Mouse (Mus musculus) adrenal gland, postnatal 4 days (tissue): Measurements from ENCODE around the gene Gm42791. TPM values are rescaled to one million over a fixed set of nuclear protein-coding genes. Genes with fewer than 3 reads are reported as not detected.
A peak's percentile ranks its signal among the peaks of the same experiment; 100 is the strongest.

Experiments
- DNase-seq, 2 experiments: peaks; one replicate each; pipeline ENCODE4 v3.0.0; 2021 to 2022; ENCODE audit warnings: low spot score in 2 of 2, mixed read lengths in 2 of 2
- total RNA-seq, 2 experiments: library from RNA; stranded (reverse); gene quantifications; 2 replicates each; pipeline ENCODE4 v1.2.3; 2021

Gene Gm42791
- total RNA-seq, 2 experiments from 2014 or later = 4.3 to 6.5 TPM

DNA sequence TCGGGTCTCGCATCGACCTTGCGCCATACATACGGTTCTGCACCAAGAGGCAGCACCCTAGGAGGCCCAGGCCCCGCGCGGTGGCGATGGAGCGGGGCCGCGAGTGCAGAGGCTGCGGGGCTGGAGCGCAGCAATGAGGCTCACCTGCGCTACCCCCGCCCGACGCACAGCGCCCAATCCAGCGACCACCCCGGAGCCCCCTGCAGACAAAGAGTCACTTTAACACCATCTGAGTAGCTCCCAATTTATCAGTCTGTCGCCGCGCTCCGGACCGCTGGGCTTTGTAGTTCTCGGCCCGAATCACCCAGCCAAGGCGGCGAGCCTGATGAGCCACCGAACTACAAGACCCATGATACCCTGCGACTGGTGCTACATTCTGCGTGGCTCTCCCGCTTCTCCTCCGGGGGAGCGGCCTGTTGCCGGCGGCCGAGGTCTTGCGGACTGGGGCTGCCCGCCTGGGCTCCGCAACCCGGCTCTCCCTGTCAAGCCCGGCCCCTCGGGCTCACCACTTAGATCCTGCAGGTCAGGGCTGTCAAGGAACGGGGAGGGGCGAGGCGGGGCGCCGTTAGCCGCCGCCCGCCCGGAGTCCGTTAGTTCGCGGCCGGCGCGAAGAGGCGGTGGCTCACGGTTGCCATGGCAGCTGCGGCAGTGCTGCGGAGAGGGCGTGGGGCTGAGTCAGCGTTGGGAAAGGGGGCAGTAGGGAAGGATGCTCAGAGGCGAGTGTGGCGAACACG, 66.4 kb downstream of the Gm42791 start:
- DNase-seq = peak; percentile 77 to 85

DNA sequence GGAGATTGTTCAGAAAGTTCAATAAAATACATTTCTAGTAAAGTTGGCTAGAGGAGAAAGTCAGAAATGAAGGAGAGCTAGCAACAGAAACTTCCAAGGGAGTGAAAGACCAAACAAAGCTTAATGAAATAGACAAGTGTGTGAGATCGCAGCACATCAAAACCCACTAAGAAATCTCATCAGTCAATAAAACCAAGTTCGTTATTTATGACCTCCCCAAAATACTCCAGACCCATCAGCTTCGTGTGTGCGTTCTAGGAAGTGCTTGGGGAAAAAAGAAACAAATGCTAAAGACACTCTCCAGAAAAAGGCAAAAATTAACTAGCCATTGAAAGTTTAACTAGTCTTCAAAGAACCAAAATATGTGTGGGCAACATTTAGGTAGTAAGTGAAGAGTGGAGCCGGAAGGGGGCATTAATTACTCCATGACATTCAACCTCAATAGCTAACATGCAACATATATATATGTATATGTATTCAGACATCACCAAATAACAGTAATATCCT, 67.2 kb downstream of the Gm42791 start:
- DNase-seq = no peak

DNA sequence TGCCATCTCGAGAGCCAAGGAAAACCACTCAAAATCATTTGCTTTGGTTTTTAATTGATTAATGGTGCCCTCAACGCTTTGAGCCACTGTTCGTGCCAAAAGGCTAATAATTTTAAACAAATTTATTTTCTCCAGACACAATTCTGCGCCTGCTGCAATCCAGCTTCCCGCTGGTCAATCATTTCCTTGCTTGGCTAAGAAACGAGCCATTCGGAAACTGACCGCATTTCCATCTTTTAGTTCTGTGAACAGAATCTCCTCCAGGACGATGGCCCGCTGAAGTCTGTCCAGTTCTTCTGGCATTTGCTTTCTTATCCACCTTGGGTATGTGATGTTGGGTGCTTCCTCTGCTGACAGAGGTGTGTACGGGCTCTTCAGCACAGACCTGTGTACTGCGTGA, 70.4 kb downstream of the Gm42791 start:
- no peak for DNase-seq

DNA sequence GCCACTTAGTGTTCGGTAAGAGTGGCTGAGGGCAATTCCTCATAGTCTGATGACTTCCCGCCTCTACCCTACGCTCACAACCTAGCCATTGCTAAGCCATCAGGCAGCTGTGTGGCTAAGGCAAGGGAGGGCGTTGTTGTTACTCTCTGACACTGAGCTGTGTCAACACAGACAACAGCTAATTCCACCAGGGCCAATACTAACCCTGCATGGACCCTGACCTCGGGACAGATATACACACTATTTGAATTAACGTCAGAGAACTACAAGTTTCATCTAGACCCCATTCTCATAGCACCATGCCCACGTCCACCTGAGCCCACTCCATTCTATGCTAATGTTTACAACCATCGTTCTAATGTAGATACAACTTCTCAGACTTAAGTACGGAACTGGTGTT, 70.9 kb downstream of the Gm42791 start:
- DNase-seq = no peak

DNA sequence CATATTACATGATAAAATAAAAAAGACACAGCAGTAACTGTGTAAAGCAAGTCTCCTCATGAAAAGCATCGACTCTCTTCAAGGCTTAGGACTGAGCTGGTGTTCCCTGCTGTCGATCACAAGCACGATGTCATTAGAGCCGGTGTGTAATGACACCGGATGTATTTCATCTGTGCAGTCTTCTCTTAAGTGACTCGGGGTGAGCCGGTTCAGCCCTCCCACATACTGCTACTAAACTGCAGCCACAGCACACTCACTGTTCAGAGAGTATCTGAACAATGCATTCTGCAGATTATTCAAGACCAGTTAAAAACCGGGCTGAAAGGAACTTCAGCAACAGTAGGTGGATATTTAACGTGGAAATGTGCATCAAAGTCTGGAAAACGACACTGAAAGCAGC, 71.5 kb downstream of the Gm42791 start:
- DNase-seq = no peak

DNA sequence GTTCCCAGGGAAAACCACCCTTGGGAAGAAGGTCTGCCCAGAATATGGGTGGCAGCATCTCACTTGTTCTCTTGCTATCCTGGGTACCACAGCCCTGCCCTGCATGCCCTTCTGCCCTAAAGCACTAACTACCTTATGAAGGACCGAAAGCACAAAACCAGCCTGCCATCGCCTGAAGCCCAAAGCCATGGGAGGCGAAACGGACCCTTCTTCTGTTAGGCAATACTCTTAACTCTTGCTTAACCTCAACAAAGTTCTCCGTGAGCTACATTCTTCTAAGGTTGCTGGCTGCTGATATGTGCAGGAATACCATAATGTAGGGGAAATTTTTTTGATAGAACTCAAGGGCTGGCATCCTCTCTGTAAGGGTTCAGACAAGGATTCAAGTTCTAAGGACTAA, 72.2 kb downstream of the Gm42791 start:
- DNase-seq = no peak

DNA sequence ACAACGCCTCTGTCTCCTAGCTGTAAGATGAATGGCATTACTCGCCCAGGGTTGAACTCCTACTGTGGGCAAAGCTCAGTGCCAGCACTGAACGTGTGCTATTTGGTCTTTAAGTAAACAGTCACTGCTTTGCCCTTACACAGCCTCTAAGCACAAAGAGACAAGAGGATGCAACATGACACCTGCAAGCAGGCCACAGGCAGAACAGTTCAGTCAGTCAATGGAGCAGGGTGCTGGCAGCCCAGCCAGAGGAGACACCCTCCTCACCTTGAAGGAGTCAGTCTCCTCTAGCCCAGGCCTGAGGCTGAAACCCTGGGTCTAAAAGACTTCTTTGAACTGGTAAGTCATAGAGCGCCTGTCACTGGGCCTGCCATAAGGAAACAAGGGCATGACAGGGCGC, 76.9 kb downstream of the Gm42791 start:
- DNase-seq = no peak

DNA sequence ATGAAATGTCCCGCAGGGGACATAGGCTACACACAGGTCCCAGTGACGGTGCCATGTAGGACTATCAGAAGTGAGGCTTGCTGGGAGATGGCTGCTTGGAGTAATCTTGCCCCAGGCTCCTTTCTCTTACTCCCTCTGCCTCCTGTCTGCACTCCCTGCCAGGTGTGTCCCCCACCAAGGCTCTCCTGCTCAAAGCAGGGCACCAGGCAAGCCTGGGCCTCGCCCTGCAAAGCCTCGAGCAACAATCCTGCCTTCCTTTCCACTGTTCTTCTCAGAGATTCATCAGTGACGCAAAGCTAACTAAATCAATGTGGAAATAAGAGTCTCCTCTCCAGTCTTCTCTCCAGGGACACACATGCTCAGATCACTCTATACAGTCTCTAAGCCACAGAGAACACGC, 78.2 kb downstream of the Gm42791 start:
- DNase-seq = no peak

DNA sequence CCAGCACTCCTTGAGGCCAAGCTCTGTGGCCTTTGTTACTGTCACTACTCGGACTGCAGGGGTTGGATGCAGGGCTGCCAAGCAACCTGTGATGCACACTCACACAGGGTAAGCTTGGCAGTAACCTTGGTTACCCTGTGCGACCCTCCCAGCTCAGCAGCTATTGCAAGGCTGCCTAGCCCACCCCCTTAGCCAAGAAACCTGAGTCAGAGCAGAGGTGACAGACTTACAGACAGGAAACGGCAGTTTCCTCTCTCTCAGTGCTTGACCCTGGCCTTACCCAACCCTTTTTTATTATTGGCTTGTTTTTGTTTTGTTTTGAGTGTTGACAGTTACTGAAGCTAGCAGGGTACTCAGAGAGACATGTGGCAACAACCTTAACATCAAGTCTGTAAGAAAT, 82.7 kb downstream of the Gm42791 start:
- DNase-seq = no peak

DNA sequence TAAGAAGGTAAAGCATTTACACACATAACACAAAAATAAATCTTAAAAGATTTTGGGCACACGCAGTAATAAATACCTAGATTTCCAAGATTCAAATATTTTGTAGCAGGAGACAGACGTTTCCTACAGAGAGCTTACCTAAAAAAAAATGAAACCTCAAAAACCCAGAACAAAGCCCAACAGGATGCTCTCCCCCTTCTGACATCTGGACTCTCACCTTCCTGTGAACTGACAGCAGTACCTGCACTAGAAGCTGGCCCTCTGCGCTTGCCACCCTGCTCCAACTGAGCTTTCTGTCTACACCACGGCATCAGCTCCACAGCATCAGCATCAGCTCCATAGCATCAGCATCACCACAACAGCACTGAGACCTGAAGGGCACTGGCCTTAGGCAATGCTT, 84.9 kb downstream of the Gm42791 start:
- no peak for DNase-seq

DNA sequence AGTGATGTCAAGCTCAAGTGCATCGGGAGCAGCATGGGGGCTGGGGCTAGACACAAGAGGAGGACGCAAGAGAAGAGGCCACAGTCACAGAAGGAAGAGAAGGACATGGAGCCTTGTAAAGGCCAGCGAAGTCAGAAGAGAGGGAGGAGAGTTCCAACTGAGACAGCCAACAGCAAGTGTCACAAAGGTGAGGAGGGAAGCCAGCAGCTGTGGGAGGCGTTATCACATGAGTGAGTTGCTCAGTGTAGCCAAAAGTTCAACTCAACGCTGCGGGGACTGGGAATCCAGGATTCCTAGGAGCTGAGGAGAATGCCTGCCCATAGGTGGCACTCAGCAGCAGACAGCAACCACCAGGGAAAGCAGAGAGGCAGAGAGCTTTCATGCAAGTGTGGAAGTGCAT, 85.5 kb downstream of the Gm42791 start:
- DNase-seq = no peak

DNA sequence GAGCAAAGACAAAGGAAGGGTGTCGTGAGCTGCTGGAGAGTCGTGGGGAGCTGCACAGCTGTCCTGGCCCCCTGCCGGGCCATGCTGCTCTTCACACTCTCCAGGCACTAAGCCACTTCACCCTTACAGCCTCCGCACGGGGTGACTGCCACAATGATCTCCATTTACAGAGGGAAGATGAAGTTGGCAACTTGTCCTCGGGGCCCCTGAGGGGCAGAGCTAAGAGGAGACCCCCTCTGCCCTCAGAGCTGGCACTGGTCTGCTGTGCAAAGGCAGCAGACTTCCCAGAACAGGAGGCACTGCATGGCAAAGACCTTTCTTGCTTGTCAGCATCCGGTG, 85.9 kb downstream of the Gm42791 start:
- no peak for DNase-seq

DNA sequence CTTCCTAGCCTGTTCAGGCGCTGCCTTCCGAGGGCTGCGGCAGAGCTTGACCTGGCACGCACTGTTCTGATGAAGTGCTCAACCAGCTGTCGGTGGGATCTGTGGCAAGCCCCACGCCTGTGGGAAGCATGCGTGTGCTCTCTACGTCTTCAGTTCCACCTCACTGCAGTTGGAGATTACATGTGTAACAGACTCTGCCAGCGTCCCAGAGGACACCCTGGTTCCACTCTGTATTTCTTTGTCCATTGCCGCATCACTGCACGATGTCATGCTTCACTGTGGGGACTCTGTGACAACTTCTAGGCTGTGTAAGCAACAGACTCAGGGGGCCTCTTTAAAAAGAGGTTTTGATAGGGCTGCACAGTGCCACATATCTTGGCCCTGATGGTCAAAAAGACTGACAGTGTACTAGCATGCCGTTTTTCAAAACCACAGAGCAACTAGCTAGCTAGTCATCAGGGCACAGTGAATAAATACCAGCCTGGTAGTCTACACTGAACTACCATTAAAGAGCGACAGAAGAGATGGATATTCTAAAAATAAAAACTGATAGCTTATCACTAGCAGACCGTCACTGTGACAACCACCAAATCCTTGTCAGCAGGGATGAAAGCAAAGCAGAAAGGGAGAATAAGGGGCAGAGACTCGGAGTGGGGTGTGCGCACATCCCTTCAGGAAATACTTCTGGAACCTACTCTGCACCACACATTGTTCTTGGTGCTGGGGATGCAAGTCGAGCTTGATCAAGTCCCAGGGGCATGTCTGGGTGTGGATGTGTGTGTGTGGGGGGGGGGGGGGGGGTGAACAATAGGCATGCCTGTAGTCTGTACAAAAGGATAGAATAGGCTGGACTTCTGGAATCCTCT, 86.5 kb downstream of the Gm42791 start:
- no peak for DNase-seq

DNA sequence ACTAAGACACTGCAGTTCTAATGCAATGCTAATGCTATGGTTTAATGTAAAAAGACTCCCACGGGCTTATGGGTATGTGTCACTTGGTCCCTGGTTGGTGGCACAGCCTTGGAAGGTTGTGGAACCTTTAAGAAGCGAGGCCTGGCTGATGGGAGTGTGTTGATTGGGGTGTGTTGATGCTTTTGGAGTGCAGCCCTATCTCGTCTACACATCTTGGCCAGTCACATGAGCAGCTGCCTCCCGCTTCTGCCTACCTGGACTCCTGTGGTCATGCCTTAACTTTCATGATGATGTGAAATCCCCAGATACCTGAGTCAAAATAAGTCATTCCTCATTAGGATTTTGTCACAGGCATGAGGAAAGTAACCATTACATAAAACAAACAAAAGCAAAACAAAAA, 88.6 kb downstream of the Gm42791 start:
- DNase-seq = no peak

DNA sequence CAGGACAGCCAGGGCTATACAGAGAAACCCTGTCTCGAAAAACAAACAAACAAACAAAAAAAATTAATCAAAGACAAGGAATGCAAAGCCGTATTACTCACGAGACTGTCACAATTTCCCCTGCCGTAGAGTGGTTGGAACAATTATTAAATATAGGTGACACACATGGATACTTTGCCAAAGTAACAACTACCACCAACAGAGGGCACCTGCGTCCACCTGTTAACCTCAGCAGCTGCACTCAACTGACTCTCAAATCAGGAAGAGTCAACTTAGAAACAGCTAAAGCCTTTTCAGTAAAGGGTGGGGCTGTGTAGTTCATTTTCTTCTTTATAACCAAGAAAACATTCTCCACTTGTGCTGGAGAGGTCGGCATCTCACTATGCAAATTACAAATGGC, 90.1 kb downstream of the Gm42791 start:
- no peak for DNase-seq

DNA sequence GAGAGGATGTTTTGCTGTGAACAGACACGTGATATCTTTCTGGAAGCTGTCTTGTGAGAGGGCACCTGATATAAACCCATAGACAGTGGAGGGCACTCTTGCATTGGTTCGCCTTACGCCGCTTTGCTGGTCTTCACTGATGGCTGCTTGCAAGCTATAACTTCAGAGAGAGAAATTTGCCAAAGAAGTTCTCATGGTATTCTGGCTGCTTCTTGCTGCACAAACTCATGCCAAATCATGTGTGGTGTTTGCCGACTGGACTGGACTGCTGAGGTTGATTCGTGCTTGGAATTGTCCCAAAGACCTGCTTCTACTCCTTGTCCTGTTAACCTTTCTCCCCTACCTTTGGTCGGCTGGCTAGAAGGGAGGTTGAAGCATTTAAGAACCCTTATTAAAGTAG, 95.6 kb downstream of the Gm42791 start:
- no peak for DNase-seq

DNA sequence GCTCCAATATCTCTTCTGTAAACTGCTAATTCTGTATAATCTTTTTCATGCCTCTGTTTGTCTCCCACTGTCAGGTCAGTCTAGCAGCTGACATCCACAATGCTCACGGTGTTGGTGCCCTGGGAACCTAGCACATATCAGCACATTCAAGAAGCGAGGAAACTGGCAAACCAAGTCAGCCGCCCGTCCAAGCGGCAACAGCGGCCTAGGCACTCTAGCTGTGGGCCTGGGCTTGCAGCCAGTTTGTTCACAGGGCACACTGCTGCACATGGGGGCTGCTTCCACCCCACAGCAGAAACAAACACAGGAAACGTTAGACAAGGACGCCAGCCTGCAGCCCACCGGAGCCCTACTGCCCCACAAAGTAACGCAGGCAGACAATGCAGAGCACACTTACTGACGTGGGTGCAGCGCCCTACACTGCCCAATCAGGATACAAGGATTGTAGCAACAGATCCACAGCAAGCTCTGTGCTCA, 97.0 kb downstream of the Gm42791 start:
- no peak for DNase-seq

DNA sequence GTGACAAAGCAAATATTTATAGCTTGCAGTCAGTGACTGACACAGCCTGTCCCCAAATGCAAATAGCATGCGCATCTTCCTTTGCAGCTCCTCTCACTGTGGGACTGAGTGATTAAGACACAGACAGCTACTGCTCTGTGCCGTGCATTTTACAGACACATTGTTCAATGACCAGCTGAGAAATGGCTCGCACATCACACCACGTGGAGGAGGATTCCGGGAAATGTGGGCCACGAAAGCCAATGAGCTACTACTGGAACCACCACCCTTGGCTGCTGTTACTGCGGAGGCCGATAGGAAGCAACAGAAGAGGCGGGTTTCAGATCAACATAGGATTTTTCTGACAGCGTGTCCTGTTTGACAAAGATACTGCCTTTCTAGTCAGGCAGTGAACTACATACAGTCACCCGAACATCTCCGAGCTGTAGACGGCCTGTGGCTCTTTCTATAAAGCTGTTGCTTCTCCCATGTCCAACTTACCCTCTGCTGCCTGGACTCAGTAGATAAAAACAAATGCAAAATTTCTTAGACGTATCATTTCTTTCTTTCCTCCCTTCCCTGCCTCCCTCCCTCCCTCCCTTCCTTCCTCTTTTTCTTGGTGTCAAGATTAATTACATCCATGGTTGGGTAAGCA, 97.8 kb downstream of the Gm42791 start:
- DNase-seq = no peak

DNA sequence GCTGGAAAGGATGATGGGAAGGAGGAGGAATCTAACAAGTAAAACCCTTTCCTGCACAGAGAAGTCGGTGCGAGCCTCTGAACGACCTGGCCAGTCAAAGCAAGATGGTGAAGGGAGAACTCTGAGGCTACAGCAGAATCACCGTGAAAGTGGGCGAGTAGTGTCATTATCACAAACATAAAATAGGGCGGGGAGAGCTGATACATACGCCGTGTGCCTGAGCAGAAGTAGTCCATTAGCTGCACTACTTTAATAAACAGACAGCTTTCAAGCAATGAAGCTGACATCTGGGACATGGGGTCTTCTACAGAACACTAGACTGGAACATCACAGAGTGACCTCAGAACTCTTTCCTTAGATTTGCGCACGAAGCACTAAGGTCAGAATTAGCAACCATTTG, 98.4 kb downstream of the Gm42791 start:
- no peak for DNase-seq

DNA sequence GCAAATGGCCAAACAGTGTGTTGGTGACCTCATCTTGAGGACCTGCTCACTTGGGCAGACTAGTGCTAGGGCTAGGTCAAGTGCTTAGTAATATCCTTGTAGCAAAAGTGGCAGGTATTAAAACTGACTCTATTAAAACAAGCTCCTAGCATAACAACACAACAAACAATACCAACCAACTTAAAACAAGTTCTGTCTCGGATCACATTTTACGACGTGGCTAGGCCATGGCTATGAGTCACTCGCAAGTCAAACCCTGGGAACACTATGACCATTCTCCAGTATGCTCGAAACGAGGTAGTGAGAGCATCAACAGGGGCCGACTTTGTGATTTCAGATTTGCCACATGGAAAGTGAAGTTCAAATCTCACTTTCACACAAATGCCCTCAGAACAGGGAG, 99.1 kb downstream of the Gm42791 start:
- DNase-seq = no peak

DNA sequence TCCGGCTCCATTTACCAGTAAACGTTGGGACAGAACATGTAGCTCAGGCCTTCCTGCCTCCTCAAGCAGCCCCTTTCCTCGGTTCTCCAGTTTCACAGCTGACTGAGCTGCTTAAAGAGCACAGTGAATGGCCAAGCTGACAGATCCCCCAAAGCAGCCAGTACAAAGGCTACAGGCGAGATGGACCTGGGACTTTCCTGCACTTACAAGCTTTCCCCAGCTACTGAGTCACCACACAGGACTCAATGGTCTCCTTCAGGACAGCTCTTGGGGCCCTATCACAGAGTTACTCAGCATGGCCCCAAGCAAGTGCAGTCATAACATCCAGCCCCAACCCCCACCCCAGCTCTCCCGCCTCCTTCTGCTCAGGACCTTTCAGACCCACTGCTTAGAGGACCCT, 99.9 kb downstream of the Gm42791 start:
- no peak for DNase-seq

DNA sequence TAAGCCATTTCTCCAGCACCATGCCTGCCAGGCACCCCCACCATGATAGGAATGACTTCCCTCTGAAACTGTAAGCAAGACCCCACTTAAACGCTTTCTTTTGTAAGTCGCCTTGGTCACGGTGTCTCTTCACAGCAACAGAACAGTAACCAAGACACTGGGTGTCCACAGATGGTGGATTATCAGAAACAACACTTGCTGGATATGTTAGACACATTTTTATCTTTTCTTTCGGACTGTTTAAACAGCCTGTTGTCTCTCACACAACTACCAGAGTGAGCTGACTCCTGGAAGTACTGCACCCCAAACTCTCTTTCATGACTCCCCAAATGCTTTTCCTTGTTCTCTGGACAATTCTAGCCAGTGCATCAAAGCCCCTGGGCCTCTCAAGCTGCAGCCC, 104.7 kb downstream of the Gm42791 start:
- no peak for DNase-seq
